Mouse (Mus musculus) embryonic facial prominence, embryonic 15.5 days (tissue): ENCODE data around the gene Gp1bb. TPM values are rescaled to one million over a fixed set of nuclear protein-coding genes. Genes with fewer than 3 reads are reported as not detected.

ENCODE experiments used
- ATAC-seq: fragments of 200-750 bp; cut with Nextera tagmentation; 2 replicates; pipeline ENCODE4 v1.8.0; 2017; ENCODE audit warnings: low read depth, moderate TSS enrichment; ENCODE audit not compliant: insufficient number of reproducible peaks, low FRiP score, low TSS enrichment
- H3K27ac ChIP-seq: fragments of 300-500 bp; sonication (generic); replicated peaks from 2 replicates; pipeline ENCODE4 v1.5.1; 2015; ENCODE audit warnings: mild to moderate bottlenecking, inconsistent platforms
- H3K27me3 ChIP-seq: fragments of 300-500 bp; sonication (generic); 2 replicates; pipeline ENCODE4 v1.6.1; 2015; ENCODE audit warnings: inconsistent platforms
- H3K36me3 ChIP-seq: fragments of 300-500 bp; sonication (generic); 2 replicates; pipeline ENCODE4 v1.6.1; 2015; ENCODE audit warnings: mild to moderate bottlenecking, inconsistent platforms
- H3K4me1 ChIP-seq: fragments of 300-500 bp; sonication (generic); 2 replicates; pipeline ENCODE4 v1.6.1; 2015; ENCODE audit warnings: inconsistent platforms
- H3K4me2 ChIP-seq: fragments of 300-500 bp; sonication (generic); replicated peaks from 2 replicates; pipeline ENCODE4 v1.6.1; 2015; ENCODE audit warnings: mild to moderate bottlenecking, inconsistent platforms
- H3K4me3 ChIP-seq: fragments of 300-500 bp; sonication (generic); replicated peaks from 2 replicates; pipeline ENCODE4 v1.5.1; 2015; ENCODE audit warnings: mild to moderate bottlenecking, inconsistent platforms
- H3K9ac ChIP-seq: fragments of 300-500 bp; sonication (generic); 2 replicates; pipeline ENCODE4 v1.6.1; 2015; ENCODE audit warnings: inconsistent platforms
- H3K9me3 ChIP-seq: fragments of 300-500 bp; sonication (generic); replicated peaks from 2 replicates; pipeline ENCODE4 v1.6.1; 2016; ENCODE audit warnings: inconsistent platforms
- WGBS: fragments of 180-500 bp; shearing (Covaris S2); methylation state at CpG from one replicate; pipeline ENCODE4 v1.1.7; 2015; 5-methylcytosine and 5-hydroxymethylcytosine counted together
- polyA plus RNA-seq: library from polyadenylated mRNA; unstranded; fragments of >200 nt; fragmentation: Nextera tagmentation; extraction: Ambion mirVana; gene quantifications from 2 replicates; pipeline ENCODE4 v1.2.1, GENCODE M21; 2015

Gene Gp1bb
- polyA plus RNA-seq, 1 experiment from 2014 or later = 2.8 TPM

GRCm38 (mm10) chr16:18620601-18621361, 1.4 kb downstream of the Gp1bb start:
- Histone ChIP-seq H3K27me3 (peaks cover 83% of the 10 kb centered on the region), H3K27ac (no peak overlapping the region), H3K4me1 (peaks cover 33% of the 10 kb centered on the region), H3K9ac (0 out of 2 replicates have a peak overlapping the region, but pooled peaks have one; percentile 23), H3K36me3 (peaks cover 35% of the 10 kb centered on the region), H3K4me2 (peak overlapping the region; percentile 96), H3K4me3 (peak overlapping the region; percentile 52), H3K9me3 (no peaks in the 10 kb centered on the region)
- ATAC-seq = no peak; the same call in 1 of the 2 replicates
- WGBS = 2% methylated on average over 74 of the region's 74 CpGs

GRCm38 (mm10) chr16:18620201-18620600, 2.0 kb downstream of the Gp1bb start:
- peaks cover 77% of the 10 kb centered on the region for H3K27me3 ChIP-seq
- WGBS = 36% methylated on average over 6 of the region's 6 CpGs
- ATAC-seq = no peak

GRCm38 (mm10) chr16:18619110-18619509, 3.1 kb downstream of the Gp1bb start:
- Histone ChIP-seq H3K9ac (no peak overlapping the region), H3K9me3 (no peaks in the 10 kb centered on the region), H3K4me1 (peaks cover 34% of the 10 kb centered on the region), H3K4me2 (no peak overlapping the region), H3K36me3 (peaks cover 24% of the 10 kb centered on the region), H3K4me3 (no peak overlapping the region), H3K27ac (no peak overlapping the region), H3K27me3 (peaks cover 66% of the 10 kb centered on the region)
- 57% methylated on average over 4 of the region's 4 CpGs for WGBS
- no peak for ATAC-seq

More at GRCm38 (mm10) chr16:18620201-18620600, 2.0 kb downstream of the Gp1bb start:
- Histone ChIP-seq H3K27ac (no peak overlapping the region), H3K4me2 (peak overlapping the region; percentile 96), H3K4me3 (peak overlapping the region; percentile 52), H3K9ac (no peak overlapping the region), H3K9me3 (no peaks in the 10 kb centered on the region), H3K4me1 (peaks cover 31% of the 10 kb centered on the region), H3K36me3 (peaks cover 34% of the 10 kb centered on the region)

GRCm38 (mm10) chr16:18618297-18618696, 3.9 kb downstream of the Gp1bb start:
- Histone ChIP-seq H3K9ac (no peak overlapping the region), H3K4me3 (no peak overlapping the region), H3K4me2 (no peak overlapping the region), H3K27ac (no peak overlapping the region), H3K4me1 (peaks cover 34% of the 10 kb centered on the region), H3K9me3 (no peaks in the 10 kb centered on the region), H3K36me3 (peaks cover 16% of the 10 kb centered on the region), H3K27me3 (peaks cover 58% of the 10 kb centered on the region)
- no peak for ATAC-seq
- 62% methylated on average over 2 of the region's 2 CpGs for WGBS

GRCm38 (mm10) chr16:18617370-18618065, 4.7 kb downstream of the Gp1bb start:
- Histone ChIP-seq H3K4me3 (peak overlapping the region; percentile 35), H3K27ac (no peak overlapping the region), H3K27me3 (peaks cover 54% of the 10 kb centered on the region), H3K9me3 (no peaks in the 10 kb centered on the region), H3K4me2 (peak overlapping the region; percentile 55), H3K9ac (no peak overlapping the region), H3K36me3 (peaks cover 8% of the 10 kb centered on the region), H3K4me1 (peaks cover 34% of the 10 kb centered on the region)
- ATAC-seq = no peak
- WGBS = 1% methylated on average over 27 of the region's 27 CpGs

GRCm38 (mm10) chr16:18613301-18613700, 8.9 kb downstream of the Gp1bb start:
- ATAC-seq = no peak
- H3K27me3 ChIP-seq = peaks cover 17% of the 10 kb centered on the region
- 78% methylated on average over 3 of the region's 3 CpGs for WGBS

GRCm38 (mm10) chr16:18611752-18612151, 10.5 kb downstream of the Gp1bb start:
- H3K9ac ChIP-seq = no peak overlapping the region
- H3K4me3 ChIP-seq = no peak overlapping the region
- peaks cover 13% of the 10 kb centered on the region for H3K4me1 ChIP-seq
- H3K36me3 ChIP-seq = no peaks in the 10 kb centered on the region
- no peak for ATAC-seq
- WGBS = 46% methylated on average over 13 of the region's 13 CpGs
- no peak overlapping the region for H3K4me2 ChIP-seq
- H3K27me3 ChIP-seq = 0 out of 2 replicates have a peak, but pooled peaks cover 7% of the 10 kb centered on the region
- H3K9me3 ChIP-seq = no peaks in the 10 kb centered on the region
- no peak overlapping the region for H3K27ac ChIP-seq

More at GRCm38 (mm10) chr16:18613301-18613700, 8.9 kb downstream of the Gp1bb start:
- Histone ChIP-seq H3K27ac (no peak overlapping the region), H3K9ac (no peak overlapping the region), H3K9me3 (no peaks in the 10 kb centered on the region), H3K4me1 (peaks cover 15% of the 10 kb centered on the region), H3K4me3 (no peak overlapping the region), H3K4me2 (no peak overlapping the region), H3K36me3 (no peaks in the 10 kb centered on the region)

- no peak for ATAC-seq
- no peak overlapping the region for H3K27ac ChIP-seq
- peaks cover 10% of the 10 kb centered on the region for H3K4me1 ChIP-seq
- no peak overlapping the region for H3K4me3 ChIP-seq
- WGBS = 49% methylated on average over 2 of the region's 2 CpGs
- no peaks in the 10 kb centered on the region for H3K36me3 ChIP-seq
- no peaks in the 10 kb centered on the region for H3K9me3 ChIP-seq
- no peak overlapping the region for H3K4me2 ChIP-seq
- H3K27me3 ChIP-seq = 0 out of 2 replicates have a peak, but pooled peaks cover 7% of the 10 kb centered on the region
- H3K9ac ChIP-seq = no peak overlapping the region
Observed at GRCm38 (mm10) chr16:18609099-18609498, 13.1 kb downstream of the Gp1bb start.

GRCm38 (mm10) chr16:18608226-18608625, 14.0 kb downstream of the Gp1bb start:
- peak; percentile 56; the same call in 1 of the 2 replicates for ATAC-seq
- H3K4me2 ChIP-seq = peak overlapping the region; percentile 27; the same call in 1 of the 2 replicates
- H3K9me3 ChIP-seq = no peaks in the 10 kb centered on the region
- no peak overlapping the region for H3K9ac ChIP-seq
- H3K4me3 ChIP-seq = no peak overlapping the region
- 0 out of 2 replicates have a peak, but pooled peaks cover 7% of the 10 kb centered on the region for H3K27me3 ChIP-seq
- peaks cover 14% of the 10 kb centered on the region for H3K4me1 ChIP-seq
- WGBS = 10% methylated on average over 11 of the region's 11 CpGs
- 0 out of 2 replicates have a peak overlapping the region, but pooled peaks have one; percentile 9 for H3K27ac ChIP-seq
- H3K36me3 ChIP-seq = no peaks in the 10 kb centered on the region

GRCm38 (mm10) chr16:18605705-18606104, 16.5 kb downstream of the Gp1bb start:
- no peak overlapping the region for H3K9ac ChIP-seq
- H3K27me3 ChIP-seq = 0 out of 2 replicates have a peak, but pooled peaks cover 3% of the 10 kb centered on the region
- 74% methylated on average over 5 of the region's 5 CpGs for WGBS
- H3K4me2 ChIP-seq = no peak overlapping the region
- H3K9me3 ChIP-seq = no peaks in the 10 kb centered on the region
- H3K4me1 ChIP-seq = peaks cover 25% of the 10 kb centered on the region
- ATAC-seq = no peak
- H3K27ac ChIP-seq = peak overlapping the region; percentile 68; the same call in 1 of the 2 replicates
- H3K4me3 ChIP-seq = no peak overlapping the region
- H3K36me3 ChIP-seq = no peaks in the 10 kb centered on the region

- Histone ChIP-seq H3K27ac (peak overlapping the region; percentile 40; the same call in 1 of the 2 replicates), H3K27me3 (no peaks in the 10 kb centered on the region), H3K4me2 (no peak overlapping the region), H3K4me1 (peaks cover 25% of the 10 kb centered on the region), H3K9me3 (no peaks in the 10 kb centered on the region), H3K9ac (no peak overlapping the region), H3K4me3 (no peak overlapping the region), H3K36me3 (no peaks in the 10 kb centered on the region)
- whole genome bisulfite sequencing = 47% methylated on average over 8 of the region's 8 CpGs
- ATAC-seq = peak; percentile 35; the same call in 1 of the 2 replicates
Observed at GRCm38 (mm10) chr16:18604267-18604701, 17.9 kb downstream of the Gp1bb start.
